Mouse (Mus musculus) cerebellum, postnatal 25 days (tissue): ENCODE results near the gene Mrps16.
A peak's percentile ranks its signal among the peaks of the same experiment; 100 is the strongest.

Source experiments
- DNase-seq, 2 experiments: peaks; one replicate each; pipeline ENCODE4 v3.0.0; 2021; ENCODE audit warnings: mixed read lengths in 2 of 2

The Mrps16 gene

GRCm38 (mm10) chr14:20393205-20393913 lies at the start of gene Mrps16:
Gene Mrps16, minus strand, starts transcription at chr14:20393634.
- DNase-seq, result peak; percentile 95 to 97

- DNase-seq, result no peak
Measured at GRCm38 (mm10) chr14:20442252-20442651, 48.8 kb upstream of the Mrps16 start.

- peak in 1 of 2 experiments; percentile 8 for DNase-seq
Measured at GRCm38 (mm10) chr14:20436976-20437375, 43.5 kb upstream of the Mrps16 start.

- peak in 1 of 2 experiments; percentile 26 for DNase-seq
Measured at GRCm38 (mm10) chr14:20432420-20432819, 39.0 kb upstream of the Mrps16 start.

GRCm38 (mm10) chr14:20431726-20432125 lies 38.3 kb upstream of the Mrps16 start:
- DNase-seq, result no peak

- no peak for DNase-seq
Measured at GRCm38 (mm10) chr14:20429833-20430232, 36.4 kb upstream of the Mrps16 start.

- DNase-seq, result no peak
Measured at GRCm38 (mm10) chr14:20428593-20428992, 35.2 kb upstream of the Mrps16 start.

- no peak for DNase-seq
Measured at GRCm38 (mm10) chr14:20423046-20423445, 29.6 kb upstream of the Mrps16 start.

GRCm38 (mm10) chr14:20422257-20422656 lies 28.8 kb upstream of the Mrps16 start:
- DNase-seq, result no peak

- peak; percentile 28 to 54 for DNase-seq
Measured at GRCm38 (mm10) chr14:20400071-20400470, 6.6 kb upstream of the Mrps16 start.

GRCm38 (mm10) chr14:20398864-20399263 lies 5.4 kb upstream of the Mrps16 start:
- no peak for DNase-seq

GRCm38 (mm10) chr14:20397220-20397619 lies 3.8 kb upstream of the Mrps16 start:
- DNase-seq, result no peak

- DNase-seq, result no peak
Measured at GRCm38 (mm10) chr14:20392326-20392725, 1.1 kb downstream of the Mrps16 start.

GRCm38 (mm10) chr14:20389446-20390079 lies 3.9 kb downstream of the Mrps16 start:
- no peak for DNase-seq

- peak; percentile 97 to 99 for DNase-seq
Measured at GRCm38 (mm10) chr14:20388441-20389129, 4.8 kb downstream of the Mrps16 start, which contains the start of gene Dnajc9. Gene Dnajc9, minus strand, starts transcription at chr14:20388910.

GRCm38 (mm10) chr14:20379753-20380430 lies 13.5 kb downstream of the Mrps16 start:
- no peak for DNase-seq

- no peak for DNase-seq
Measured at GRCm38 (mm10) chr14:20379087-20379640, 14.3 kb downstream of the Mrps16 start.

GRCm38 (mm10) chr14:20378313-20379061 lies 14.9 kb downstream of the Mrps16 start:
- DNase-seq, result peak; percentile 41 to 65

GRCm38 (mm10) chr14:20377112-20377521 lies 16.3 kb downstream of the Mrps16 start:
- no peak for DNase-seq

- DNase-seq, result no peak
Measured at GRCm38 (mm10) chr14:20371854-20372253, 21.6 kb downstream of the Mrps16 start.

GRCm38 (mm10) chr14:20370798-20371197 lies 22.6 kb downstream of the Mrps16 start:
- DNase-seq, result no peak

- no peak for DNase-seq
Measured at GRCm38 (mm10) chr14:20368271-20368670, 25.2 kb downstream of the Mrps16 start.
